Mouse (Mus musculus) midbrain, postnatal 0 days (tissue): ENCODE measurements around the gene Olfr975. TPM values are rescaled to one million over a fixed set of nuclear protein-coding genes. Genes with fewer than 3 reads are reported as not detected.

Source experiments
- ATAC-seq: fragments of 200-750 bp; cut with Nextera tagmentation; 2 replicates; pipeline ENCODE4 v1.8.0; 2017; ENCODE audit warnings: moderate number of reproducible peaks, mild to moderate bottlenecking, moderate TSS enrichment, moderate library complexity; ENCODE audit not compliant: low FRiP score
- DNase-seq: peaks from one replicate; pipeline ENCODE4 v3.0.0-alpha.2; 2015; ENCODE audit warnings: low spot score
- H3K27ac ChIP-seq: fragments of 300-500 bp; sonication (generic); 2 replicates; pipeline ENCODE4 v1.5.1; 2014; ENCODE audit warnings: low read depth, mild to moderate bottlenecking, low read length, mixed read lengths
- H3K27me3 ChIP-seq: fragments of 300-500 bp; sonication (generic); 2 replicates; pipeline ENCODE4 v1.6.1; 2014; ENCODE audit warnings: low read length, control low read depth, mixed read lengths; ENCODE audit not compliant: insufficient read depth
- H3K36me3 ChIP-seq: fragments of 300-500 bp; sonication (generic); 2 replicates; pipeline ENCODE4 v1.6.1; 2014; ENCODE audit warnings: low read length, control low read depth, mixed read lengths; ENCODE audit not compliant: insufficient read depth
- H3K4me1 ChIP-seq: fragments of 300-500 bp; sonication (generic); 2 replicates; pipeline ENCODE4 v1.6.1; 2014; ENCODE audit warnings: mild to moderate bottlenecking, control low read depth, antibody characterized with exemption, low read length, mixed read lengths; ENCODE audit not compliant: insufficient read depth
- H3K4me2 ChIP-seq: fragments of 300-500 bp; sonication (generic); 2 replicates; pipeline ENCODE4 v1.6.1; 2014; ENCODE audit warnings: low read depth, mild to moderate bottlenecking, low read length, mixed read lengths; ENCODE audit not compliant: poor library complexity, severe bottlenecking
- H3K4me3 ChIP-seq: fragments of 300-500 bp; sonication (generic); 2 replicates; pipeline ENCODE4 v1.5.1; 2014; ENCODE audit warnings: low read depth, mild to moderate bottlenecking, low read length, moderate library complexity
- H3K9ac ChIP-seq: fragments of 300-500 bp; sonication (generic); replicated peaks from 2 replicates; pipeline ENCODE4 v1.6.1; 2014; ENCODE audit warnings: mild to moderate bottlenecking, low read length, moderate library complexity, mixed read lengths; ENCODE audit not compliant: poor library complexity, severe bottlenecking
- H3K9me3 ChIP-seq: fragments of 300-500 bp; sonication (generic); 2 replicates; pipeline ENCODE4 v1.6.1; 2016; ENCODE audit warnings: low read length, control low read depth
- CTCF ChIP-seq: IDR thresholded peaks from 2 replicates; pipeline ENCODE4 v1.5.1; 2016; ENCODE audit warnings: antibody characterized with exemption, mild to moderate bottlenecking
- WGBS: fragments of 180-500 bp; shearing (Covaris S2); extraction: QIAGEN DNeasy Blood & Tissue Kit; methylation state at CpG from one replicate; pipeline ENCODE4 v1.1.7; 2014; 5-methylcytosine and 5-hydroxymethylcytosine counted together
- polyA plus RNA-seq: library from polyadenylated mRNA; unstranded; fragments of >200 nt; fragmentation: Nextera tagmentation; extraction: Ambion mirVana; gene quantifications from 2 replicates; pipeline ENCODE4 v1.2.1, GENCODE M21; 2015
- total RNA-seq: library from RNA; depleted of rRNA; stranded (reverse); fragments of >200 nt; gene quantifications from 2 replicates; pipeline ENCODE4 v1.2.3, GENCODE M21; 2014; rRNA removed

The Olfr975 gene
- total and polyA plus RNA-seq, 2 experiments from 2014 or later = not detected

GRCm38 (mm10) chr9:39909939-39910338 lies 41.9 kb downstream of the Olfr975 start:
- no peaks in the 10 kb centered on the region for H3K36me3 ChIP-seq
- no peak overlapping the region for H3K4me3 ChIP-seq
- TF ChIP-seq CTCF = no peak
- no peaks in the 10 kb centered on the region for H3K4me1 ChIP-seq
- no peak overlapping the region for H3K9ac ChIP-seq
- H3K4me2 ChIP-seq = no peak overlapping the region
- H3K27me3 ChIP-seq = no peaks in the 10 kb centered on the region
- WGBS = 86% methylated on average over 3 of the region's 3 CpGs
- ATAC-seq (no peak), DNase-seq (no peak)
- H3K9me3 ChIP-seq = no peaks in the 10 kb centered on the region
- no peak overlapping the region for H3K27ac ChIP-seq

DNA sequence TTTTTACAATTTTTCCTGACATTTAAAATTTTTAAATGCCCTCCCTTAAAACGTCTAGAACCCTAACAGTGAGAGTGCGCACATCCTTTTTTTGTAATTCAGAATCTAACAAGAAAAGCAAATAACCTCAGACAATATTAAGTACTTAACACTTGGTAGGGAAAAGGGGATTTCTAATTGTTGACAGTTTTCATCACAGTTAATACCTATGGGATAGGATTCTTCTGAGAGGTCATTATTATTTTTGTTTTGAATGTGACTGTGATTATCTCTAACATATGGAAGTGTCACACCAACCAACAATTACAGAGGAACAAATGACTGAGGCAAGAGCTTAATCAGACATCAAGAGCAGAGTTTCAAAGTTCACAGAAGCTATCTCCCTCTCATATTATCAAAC lies 44.8 kb downstream of the Olfr975 start, which contains the start of gene Olfr229:
Gene Olfr229, plus strand, starts transcription at position 301 of the 400 bp plus-strand sequence.
- no peak for ATAC-seq
- Histone ChIP-seq H3K27ac (no peak within 1 kb of the TSS), H3K4me2 (no peak within 1 kb of the TSS), H3K4me3 (no peak within 1 kb of the TSS), H3K9me3 (no peaks in the 10 kb centered on the region), H3K36me3 (no peaks in the 10 kb centered on the region), H3K27me3 (no peaks in the 10 kb centered on the region), H3K9ac (no peak within 1 kb of the TSS), H3K4me1 (no peaks in the 10 kb centered on the region)
- TF ChIP-seq CTCF = no peak
- no peak for DNase-seq
- WGBS = 69% methylated on average over 2 of the region's 2 CpGs

GRCm38 (mm10) chr9:39905106-39905505 lies 46.7 kb downstream of the Olfr975 start:
- H3K4me1 ChIP-seq = no peaks in the 10 kb centered on the region
- WGBS = 77% methylated on average over 6 of the region's 6 CpGs
- H3K9me3 ChIP-seq = no peaks in the 10 kb centered on the region
- no peak overlapping the region for H3K4me3 ChIP-seq
- no peak overlapping the region for H3K4me2 ChIP-seq
- ATAC-seq (no peak), DNase-seq (no peak)
- no peak overlapping the region for H3K9ac ChIP-seq
- TF ChIP-seq CTCF = no peak
- H3K27me3 ChIP-seq = no peaks in the 10 kb centered on the region
- no peak overlapping the region for H3K27ac ChIP-seq
- no peaks in the 10 kb centered on the region for H3K36me3 ChIP-seq

Other genes with a start within 250 kb of the Olfr975 start
- gene Olfr149, start 244.9 kb downstream of the Olfr975 start, total RNA-seq = not detected in 2 replicates
- gene Olfr149, start 244.9 kb downstream of the Olfr975 start, polyA plus RNA-seq = not detected in 2 replicates
- gene Olfr965, start 240.7 kb downstream of the Olfr975 start, total RNA-seq = not detected in 2 replicates
- gene Olfr965, start 240.7 kb downstream of the Olfr975 start, polyA plus RNA-seq = not detected in 2 replicates
- not detected in 2 replicates for gene Olfr150, start 221.1 kb downstream of the Olfr975 start, total RNA-seq
- gene Olfr150, start 221.1 kb downstream of the Olfr975 start, polyA plus RNA-seq = not detected in 2 replicates
- gene Olfr967, start 205.8 kb downstream of the Olfr975 start, total RNA-seq = not detected in 2 replicates
- gene Olfr967, start 205.8 kb downstream of the Olfr975 start, polyA plus RNA-seq = not detected in 2 replicates
- gene Olfr968, start 168.8 kb downstream of the Olfr975 start, total RNA-seq = not detected in 2 replicates
- not detected in 2 replicates for gene Olfr968, start 168.8 kb downstream of the Olfr975 start, polyA plus RNA-seq
- gene Olfr969, start 161.1 kb downstream of the Olfr975 start, total RNA-seq = not detected in 2 replicates
- gene Olfr969, start 161.1 kb downstream of the Olfr975 start, polyA plus RNA-seq = not detected in 2 replicates
- not detected in 2 replicates for gene Olfr970, start 143.2 kb downstream of the Olfr975 start, total RNA-seq
- gene Olfr970, start 143.2 kb downstream of the Olfr975 start, polyA plus RNA-seq = not detected in 2 replicates
- gene Olfr971, start 115.2 kb downstream of the Olfr975 start, total RNA-seq = not detected in 2 replicates
- gene Olfr971, start 115.2 kb downstream of the Olfr975 start, polyA plus RNA-seq = not detected in 2 replicates
- gene Olfr972, start 85.6 kb downstream of the Olfr975 start, total RNA-seq = not detected in 2 replicates
- not detected in 2 replicates for gene Olfr972, start 85.6 kb downstream of the Olfr975 start, polyA plus RNA-seq
- gene Olfr229, start 44.7 kb downstream of the Olfr975 start, total RNA-seq = not detected in 2 replicates
- gene Olfr229, start 44.7 kb downstream of the Olfr975 start, polyA plus RNA-seq = not detected in 2 replicates
- gene Olfr974, start 14.5 kb downstream of the Olfr975 start, total RNA-seq = not detected in 2 replicates
- 0.10 TPM in 1 of 2 replicates, not detected in the other for gene Olfr974, start 14.5 kb downstream of the Olfr975 start, polyA plus RNA-seq
- gene Olfr976, start 9.1 kb upstream of the Olfr975 start, total RNA-seq = not detected in 2 replicates
- gene Olfr976, start 9.1 kb upstream of the Olfr975 start, polyA plus RNA-seq = not detected in 2 replicates
- not detected in 2 replicates for gene Olfr978, start 40.1 kb upstream of the Olfr975 start, total RNA-seq
- not detected in 2 replicates for gene Olfr978, start 40.1 kb upstream of the Olfr975 start, polyA plus RNA-seq
- gene Olfr979, start 51.4 kb upstream of the Olfr975 start, total RNA-seq = not detected in 2 replicates
- gene Olfr979, start 51.4 kb upstream of the Olfr975 start, polyA plus RNA-seq = not detected in 2 replicates
- gene Olfr980, start 57.5 kb upstream of the Olfr975 start, total RNA-seq = not detected in 2 replicates
- gene Olfr980, start 57.5 kb upstream of the Olfr975 start, polyA plus RNA-seq = not detected in 2 replicates
- gene Olfr981, start 69.4 kb upstream of the Olfr975 start, total RNA-seq = not detected in 2 replicates
- not detected in 2 replicates for gene Olfr981, start 69.4 kb upstream of the Olfr975 start, polyA plus RNA-seq
- gene Olfr982, start 121.8 kb upstream of the Olfr975 start, total RNA-seq = not detected in 2 replicates
- gene Olfr982, start 121.8 kb upstream of the Olfr975 start, polyA plus RNA-seq = not detected in 2 replicates
- gene Olfr983, start 141.5 kb upstream of the Olfr975 start, total RNA-seq = not detected in 2 replicates
- gene Olfr983, start 141.5 kb upstream of the Olfr975 start, polyA plus RNA-seq = not detected in 2 replicates
- gene Olfr984, start 162.2 kb upstream of the Olfr975 start, total RNA-seq = not detected in 2 replicates
- not detected in 2 replicates for gene Olfr984, start 162.2 kb upstream of the Olfr975 start, polyA plus RNA-seq
- gene Olfr985, start 178.1 kb upstream of the Olfr975 start, total RNA-seq = not detected in 2 replicates
- gene Olfr985, start 178.1 kb upstream of the Olfr975 start, polyA plus RNA-seq = not detected in 2 replicates
- not detected in 2 replicates for gene Tmem225, start 196.1 kb upstream of the Olfr975 start, total RNA-seq
- not detected in 2 replicates for gene Tmem225, start 196.1 kb upstream of the Olfr975 start, polyA plus RNA-seq
- not detected in 2 replicates for gene Olfr986, start 228.9 kb upstream of the Olfr975 start, total RNA-seq
- not detected in 2 replicates for gene Olfr986, start 228.9 kb upstream of the Olfr975 start, polyA plus RNA-seq
- gene Zfp202, start 240.3 kb upstream of the Olfr975 start, total RNA-seq = 8.8 and 11.5 TPM in 2 replicates
- gene Zfp202, start 240.3 kb upstream of the Olfr975 start, polyA plus RNA-seq = 5.6 and 6.3 TPM in 2 replicates